Mouse (Mus musculus): ENCODE results near the gene Fkbp8.

- TF ChIP-seq CTCF (IDR thresholded peaks at IDR 0.05; ENCODE audit: low read depth), result no peak
- TF ChIP-seq EP300 (IDR thresholded peaks at IDR 0.05; ENCODE audit: low read depth), result no peak
Observed at GRCm38 (mm10) chr8:70562802-70563201, 35.3 kb downstream of the Fkbp8 start.
